Mouse (Mus musculus) ovary, adult 18-20 months (tissue): Measurements from ENCODE around the gene Rpp30.

ENCODE experiments used
- DNase-seq: peaks from one replicate; pipeline ENCODE4 v3.0.0; 2022; ENCODE audit warnings: low spot score, mixed read lengths

The Rpp30 gene

DNA sequence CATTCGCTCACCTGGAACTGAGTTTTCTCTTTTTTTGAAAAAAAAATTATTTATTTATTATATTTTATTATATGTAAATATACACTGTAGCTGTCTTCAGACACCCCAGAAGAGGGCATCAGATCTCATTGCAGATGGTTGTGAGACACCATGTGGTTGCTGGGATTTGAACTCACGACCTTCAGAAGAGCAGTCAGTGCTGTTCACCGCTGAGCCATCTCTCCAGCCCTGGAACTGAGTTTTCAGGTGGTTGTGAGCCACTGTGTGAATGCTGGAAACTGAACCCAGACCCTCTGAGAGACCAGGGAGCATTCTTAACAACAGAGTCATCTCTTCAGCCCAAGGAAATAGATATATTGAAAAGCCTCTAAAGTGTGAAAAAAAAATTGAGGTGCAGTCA is 44.9 kb downstream of the Rpp30 start:
- no peak for DNase-seq

DNA sequence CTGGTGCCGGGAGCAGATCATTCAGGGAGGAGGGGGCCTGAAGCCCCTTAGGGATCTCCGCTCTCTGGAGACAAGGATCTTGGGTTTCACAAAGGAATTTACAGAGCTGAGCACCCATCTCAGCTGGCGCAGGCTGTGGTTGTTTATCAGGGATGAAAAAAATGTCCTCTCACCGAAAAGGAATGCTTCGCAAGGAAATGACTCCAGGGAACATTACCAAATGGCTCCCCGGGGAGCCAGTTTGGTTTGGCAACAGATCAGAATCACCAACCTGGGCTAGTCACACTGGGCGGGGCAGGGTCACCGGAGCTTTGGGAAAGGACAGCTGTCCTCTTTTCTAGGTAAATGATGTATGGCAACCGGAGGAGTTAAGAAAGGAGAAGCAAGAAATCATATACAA is 45.7 kb downstream of the Rpp30 start:
- DNase-seq: no peak

DNA sequence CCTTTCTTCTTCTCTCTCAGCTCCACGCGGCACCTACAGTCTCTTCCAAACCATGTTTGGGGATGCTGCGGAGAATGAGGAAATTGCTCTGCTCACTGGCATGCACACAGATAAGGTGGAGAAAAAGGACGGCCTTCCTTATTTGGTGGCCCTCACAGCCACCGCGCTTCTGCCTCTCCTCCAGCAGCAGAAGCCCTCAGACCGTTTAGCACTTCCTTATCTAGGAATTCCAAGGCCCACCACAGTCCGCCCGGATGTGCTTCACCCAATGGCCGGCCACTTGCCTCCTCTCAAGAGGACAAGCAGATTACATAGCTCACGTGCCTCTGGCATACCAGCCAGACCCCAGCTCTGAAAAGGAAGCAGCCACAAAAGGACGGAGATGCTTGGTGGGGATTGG is 46.1 kb downstream of the Rpp30 start:
- no peak for DNase-seq

DNA sequence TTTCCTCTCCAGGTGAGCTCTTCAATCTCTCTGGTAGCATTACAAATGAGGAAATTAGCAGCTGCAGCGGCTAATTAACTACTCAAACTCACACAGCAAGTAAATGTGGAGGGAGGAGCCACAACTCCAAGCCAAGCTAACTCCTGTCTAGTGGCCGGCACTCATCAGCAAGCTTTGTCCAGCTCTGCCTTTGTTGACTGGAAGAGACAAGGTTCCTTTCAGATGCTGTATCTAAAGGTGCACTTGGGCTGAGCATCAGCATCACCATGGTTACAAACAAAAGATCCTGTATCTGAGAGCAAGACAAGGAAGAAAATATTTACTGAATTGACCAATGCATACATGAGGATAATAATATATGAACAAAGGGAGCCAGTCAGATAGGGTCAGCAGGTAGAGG is 46.7 kb downstream of the Rpp30 start:
- DNase-seq: no peak

DNA sequence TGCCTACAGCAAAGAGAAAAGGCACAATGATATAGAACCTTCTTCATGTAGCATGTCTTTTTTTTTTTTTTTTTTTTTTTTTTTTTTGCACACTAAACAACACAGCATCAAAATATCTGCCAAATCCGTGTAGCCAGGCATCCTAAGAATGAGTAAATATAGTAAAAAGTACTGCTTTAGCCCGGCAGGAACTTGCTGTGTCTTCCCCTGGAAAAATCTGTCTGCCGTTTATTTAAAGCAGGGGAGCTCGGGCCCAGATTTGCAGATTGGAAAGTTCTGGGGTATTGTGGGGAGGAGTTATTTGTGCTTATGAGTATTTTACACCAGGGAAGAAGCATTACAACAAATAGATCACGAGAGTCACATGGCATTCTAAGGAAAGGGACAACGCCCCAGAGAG is 48.5 kb downstream of the Rpp30 start:
- no peak for DNase-seq

GRCm38 (mm10) chr19:36133064-36133463 is 49.5 kb downstream of the Rpp30 start:
- DNase-seq: no peak

GRCm38 (mm10) chr19:36133731-36134130 is 50.2 kb downstream of the Rpp30 start:
- no peak for DNase-seq

DNA sequence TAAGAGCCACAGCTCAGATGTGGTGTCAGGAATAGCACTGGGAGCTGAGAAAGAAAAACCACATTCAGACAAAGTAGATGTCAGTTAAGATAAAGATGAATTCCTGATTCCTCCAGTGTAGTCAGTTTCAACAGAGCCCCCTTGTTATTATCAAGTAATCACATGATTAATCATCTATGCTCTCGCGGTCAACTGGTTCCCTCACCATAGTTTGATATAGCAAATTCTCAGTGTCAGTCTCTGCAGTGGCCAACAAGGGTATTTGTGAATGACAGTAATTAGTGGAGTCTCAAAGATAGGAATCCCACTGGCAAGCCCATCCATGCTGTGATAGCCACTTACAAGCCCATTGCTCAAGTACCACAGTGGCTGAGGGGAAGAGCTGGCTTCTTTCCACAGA is 60.1 kb downstream of the Rpp30 start:
- DNase-seq: no peak

DNA sequence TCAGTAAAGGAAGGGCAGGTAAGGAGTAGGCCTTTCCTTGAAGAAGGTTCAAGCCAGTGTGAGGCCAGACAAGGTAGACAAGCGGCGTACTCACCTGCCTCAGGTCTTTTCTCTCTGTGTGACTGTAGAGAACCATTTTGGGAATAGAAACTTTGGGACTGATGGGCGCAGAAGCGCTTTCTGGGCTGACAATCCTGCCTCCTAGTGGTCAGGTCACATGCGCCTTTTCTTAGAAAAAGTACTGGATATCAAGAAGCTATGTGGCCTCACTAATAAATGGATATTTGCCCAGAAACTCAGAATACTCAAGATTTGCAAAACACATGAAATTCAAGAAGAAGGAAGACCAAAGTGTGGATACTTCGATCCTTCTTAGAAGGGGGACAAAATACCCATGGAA is 65.1 kb downstream of the Rpp30 start:
- DNase-seq: no peak

GRCm38 (mm10) chr19:36150241-36151007 is 66.9 kb downstream of the Rpp30 start:
- no peak for DNase-seq
